Mouse (Mus musculus) cerebellum, adult 2 months (tissue): ENCODE measurements around the gene Rasgef1b.

Experiments used
- CTCF ChIP-seq: fragments of 200-500 bp; IDR thresholded peaks from 2 replicates; pipeline ENCODE4 v1.5.1; 2011; ENCODE audit warnings: low read depth, mild to moderate bottlenecking, control low read depth, low read length, moderate library complexity, borderline replicate concordance; ENCODE audit not compliant: insufficient read depth
- POLR2A ChIP-seq: fragments of 200-500 bp; IDR thresholded peaks from 2 replicates; pipeline ENCODE4 v1.6.1; 2011; ENCODE audit warnings: low read length, control low read depth, borderline replicate concordance; ENCODE audit not compliant: insufficient read depth

DNA sequence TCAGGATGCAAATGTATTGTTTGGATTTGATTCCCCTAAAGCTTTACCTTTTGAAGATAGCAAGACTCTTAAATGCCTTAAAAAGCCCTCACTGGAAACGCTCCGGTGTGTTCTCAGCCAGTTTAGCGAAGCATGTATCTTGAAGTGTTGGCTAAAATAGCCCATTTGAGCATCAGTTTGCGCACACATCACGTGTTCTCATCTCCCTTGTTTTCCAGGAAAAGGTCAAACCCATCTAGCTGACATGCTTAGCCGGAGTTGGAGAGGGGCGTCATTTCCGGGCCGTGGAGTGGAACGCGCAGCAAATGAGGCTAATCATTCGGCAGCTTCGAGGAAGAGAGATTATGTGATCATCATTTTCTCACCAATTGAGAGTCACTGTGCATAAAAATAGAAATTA, 24.5 kb upstream of the Rasgef1b start:
- TF ChIP-seq POLR2A (no peak), CTCF (no peak)
